Mouse (Mus musculus): Measurements from ENCODE around the gene Sorbs2.

GRCm38 (mm10) chr8:45506376-45506775 lies 1.2 kb upstream of the Sorbs2 start:
- TF ChIP-seq CTCF (IDR thresholded peaks at IDR 0.05; ENCODE audit: control insufficient read depth, insufficient read depth, insufficient read length) (no peak), MAX (IDR thresholded peaks at IDR 0.05) (no peak), MYOG (IDR thresholded peaks at IDR 0.05; ENCODE audit: control insufficient read depth, extremely low read depth, insufficient read length) (no peak)
